8 mouse cellular contexts compared by ENCODE assay signal in genomic region chr13:104012214-104012833, GRCm38 (mm10).
"Had no signal": no experiment of that assay in that cellular context is flagged by ENCODE, and none has a peak within 500 bp of the region (broad histone marks: within the 10 kb centered on the region; RNA-seq: fewer than 3 reads in every experiment).

No protein-coding gene starts in this region.

- DNase-seq: kidney, adult 18-20 months; kidney, postnatal 14 days; liver, embryonic 13.5 days; lung, adult 18-20 months; midbrain, embryonic 14.5 days; right cerebral cortex, postnatal 14 days; thymus, adult 2 months; thymus, postnatal 25 days had no signal
